Mouse (Mus musculus) ES-E14 (cell line): Measurements from ENCODE around the gene Gm5460. TPM values are rescaled to one million over a fixed set of nuclear protein-coding genes. Genes with fewer than 3 reads are reported as not detected.

Source experiments
- DNase-seq: peaks from one replicate; pipeline ENCODE4 v3.0.0-alpha.2; 2013; ENCODE audit warnings: low read depth, low spot score
- H3K27ac ChIP-seq: 2 replicates; pipeline ENCODE4 v1.5.1; 2012; ENCODE audit warnings: low read depth, mild to moderate bottlenecking, low read length, moderate library complexity, mixed read lengths; ENCODE audit not compliant: poor library complexity, insufficient read depth, severe bottlenecking
- H3K36me3 ChIP-seq: 2 replicates; pipeline ENCODE4 v1.6.1; 2012; ENCODE audit warnings: mild to moderate bottlenecking, low read length, moderate library complexity, mixed read lengths; ENCODE audit not compliant: control insufficient read depth, poor library complexity, insufficient read depth, severe bottlenecking
- H3K4me1 ChIP-seq, 2 experiments: fragments of 150-350 bp in 1 of 2; sonication (generic) in 1 of 2; 2 replicates each; pipeline ENCODE4 v1.6.1; 2012; ENCODE audit warnings: low read length in 2 of 2, mild to moderate bottlenecking in 1 of 2, mixed read lengths in 1 of 2; ENCODE audit not compliant: control insufficient read depth in 2 of 2, insufficient read depth in 2 of 2, poor library complexity in 1 of 2
- H3K4me3 ChIP-seq, 2 experiments: fragments of 150-350 bp in 1 of 2; sonication (generic) in 1 of 2; 2 replicates each; pipeline ENCODE4 v1.5.1; 2012; ENCODE audit warnings: low read length in 2 of 2, low read depth in 1 of 2, mild to moderate bottlenecking in 1 of 2, mixed read lengths in 1 of 2; ENCODE audit not compliant: insufficient read depth in 1 of 2, poor library complexity in 1 of 2, severe bottlenecking in 1 of 2
- H3K9ac ChIP-seq: 2 replicates; pipeline ENCODE4 v1.6.1; 2012; ENCODE audit warnings: low read depth, mild to moderate bottlenecking, low read length, mixed read lengths; ENCODE audit not compliant: poor library complexity, insufficient read depth, severe bottlenecking
- H3K9me3 ChIP-seq: fragments of 150-350 bp; sonication (generic); 2 replicates; pipeline ENCODE4 v1.6.1; 2012; ENCODE audit warnings: low read depth, mild to moderate bottlenecking, low read length; ENCODE audit not compliant: control insufficient read depth, insufficient read depth
- CHD2 ChIP-seq: IDR thresholded peaks from 2 replicates; pipeline ENCODE4 v1.6.1; 2014; ENCODE audit warnings: mild to moderate bottlenecking, low read depth, low read length, inconsistent platforms
- HCFC1 ChIP-seq: IDR thresholded peaks from 2 replicates; pipeline ENCODE4 v1.6.1; 2012; ENCODE audit warnings: low read length, inconsistent platforms, borderline replicate concordance; ENCODE audit not compliant: insufficient read depth
- MAFK ChIP-seq: IDR thresholded peaks from 2 replicates; pipeline ENCODE4 v1.6.1; 2014; ENCODE audit warnings: mild to moderate bottlenecking, low read depth, low read length, inconsistent platforms; ENCODE audit not compliant: insufficient read depth
- ZC3H11A ChIP-seq: IDR thresholded peaks from 2 replicates; pipeline ENCODE4 v1.6.1; 2012; ENCODE audit warnings: low read depth, mild to moderate bottlenecking, inconsistent platforms, low read length, borderline replicate concordance
- ZNF384 ChIP-seq: IDR thresholded peaks from 2 replicates; pipeline ENCODE4 v1.6.1; 2012; ENCODE audit warnings: low read depth, low read length, inconsistent platforms
- in situ Hi-C, 2 experiments: fragments of 600-800 bp; cut with MboI; formaldehyde crosslinking; loops; one replicate each; pipeline ENCODE4 v1.15.1; 2025; ENCODE audit warnings: low sequenced_read_pairs in 2 of 2, inconsistent platforms in 1 of 2; ENCODE audit not compliant: unreplicated experiment in 2 of 2
- total RNA-seq: library from RNA; depleted of rRNA; stranded (reverse); fragments of 300-350 nt; gene quantifications from 2 replicates; pipeline ENCODE4 v1.2.3, GENCODE M21; 2012; rRNA removed

Gm5460 gene
- total RNA-seq, 1 experiment, result not detected

GRCm38 (mm10) chr14:34092856-34093255 is 76.3 kb downstream of the Gm5460 start:
- Histone ChIP-seq H3K9me3 (no peaks in the 10 kb centered on the region), H3K27ac (no peak overlapping the region)
- DNase-seq, result no peak

DNA sequence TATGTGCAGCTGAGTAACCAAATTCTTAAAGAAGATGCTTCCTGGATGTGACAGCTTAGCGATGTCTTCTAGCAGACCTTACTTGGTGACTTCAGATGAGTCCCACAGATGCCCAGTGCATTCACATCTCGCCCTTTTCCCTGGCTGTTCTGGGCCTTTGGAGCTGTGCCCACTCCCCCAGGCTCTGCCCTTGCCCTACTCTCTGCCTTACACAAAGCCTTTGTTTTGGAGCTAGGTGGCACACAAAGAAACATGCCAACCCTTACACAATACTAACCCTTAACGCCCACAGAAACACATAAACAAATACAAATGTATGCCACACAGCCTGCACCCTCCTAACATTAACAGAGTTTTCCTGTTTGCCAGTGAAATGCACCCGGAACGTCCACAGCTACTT is 79.6 kb downstream of the Gm5460 start:
- TF ChIP-seq ZC3H11A (no peak), HCFC1 (no peak), MAFK (no peak), CHD2 (no peak), ZNF384 (no peak)
- H3K36me3 ChIP-seq, result no peaks in the 10 kb centered on the region
- DNase-seq, result no peak
- H3K4me1 ChIP-seq, result no peaks in the 10 kb centered on the region
- H3K9me3 ChIP-seq, result no peaks in the 10 kb centered on the region
- H3K27ac ChIP-seq, result no peak overlapping the region
- no peak overlapping the region for H3K4me3 ChIP-seq
- no peak overlapping the region for H3K9ac ChIP-seq
- in situ Hi-C loops, result loop anchor here (25.0 kb wide), 3 partner anchors 316 to 691 kb away; partner anchors contain the start of gene Ldb3 (in 2 of the 2)

More at GRCm38 (mm10) chr14:34092856-34093255, 76.3 kb downstream of the Gm5460 start:
- TF ChIP-seq ZNF384 (no peak), HCFC1 (no peak), MAFK (no peak), CHD2 (no peak), ZC3H11A (no peak)
- H3K4me3 ChIP-seq, result no peak overlapping the region
- H3K9ac ChIP-seq, result no peak overlapping the region
- no peaks in the 10 kb centered on the region for H3K4me1 ChIP-seq
- no peaks in the 10 kb centered on the region for H3K36me3 ChIP-seq
- in situ Hi-C loops, result loop anchor here (25.0 kb wide), 3 partner anchors 319 to 694 kb away; partner anchors contain the start of gene Ldb3 (in 2 of the 2)

Other genes with a start within 250 kb of the Gm5460 start
- gene Gdf10, start 93.2 kb upstream of the Gm5460 start, total RNA-seq, result 0.05 TPM in 1 of 2 replicates, not detected in the other
- not detected in 2 replicates for gene Gdf2, start 75.7 kb upstream of the Gm5460 start, total RNA-seq
- gene Rbp3, start 62.8 kb upstream of the Gm5460 start, total RNA-seq, result not detected in 2 replicates
- gene Zfp488, start 38.0 kb upstream of the Gm5460 start, total RNA-seq, result not detected in 2 replicates
- not detected in 2 replicates for gene Gm30083, start 1.6 kb upstream of the Gm5460 start, total RNA-seq
- not detected in 2 replicates for gene Antxrl, start 35.9 kb downstream of the Gm5460 start, total RNA-seq
- 3.6 and 5.2 TPM in 2 replicates for gene Anxa8, start 69.2 kb downstream of the Gm5460 start, total RNA-seq
- not detected in 2 replicates for gene A630023A22Rik, start 86.0 kb downstream of the Gm5460 start, total RNA-seq
- 0.45 and 0.85 TPM in 2 replicates for gene Npy4r, start 135.7 kb downstream of the Gm5460 start, total RNA-seq
- 0.58 and 1.6 TPM in 2 replicates for gene Gprin2, start 184.9 kb downstream of the Gm5460 start, total RNA-seq
- gene Syt15, start 202.8 kb downstream of the Gm5460 start, total RNA-seq, result 0.26 TPM in 1 of 2 replicates, not detected in the other